Mouse (Mus musculus): ENCODE data around the gene Kcnk3. TPM values are rescaled to one million over a fixed set of nuclear protein-coding genes. Genes with fewer than 3 reads are reported as not detected.

Gene Kcnk3
- polyA plus RNA-seq, 1 experiment from 2014 or later: 28.9 TPM

- H3K9ac ChIP-seq: no peak overlapping the region
- no peaks in the 10 kb centered on the region for H3K9me3 ChIP-seq
- no peaks in the 10 kb centered on the region for H3K36me3 ChIP-seq
- 64% methylated on average over 1 of the region's 1 CpGs for WGBS
- no peak for ATAC-seq (ENCODE audit: extremely low read depth, insufficient number of reproducible peaks, low FRiP score, low TSS enrichment)
- no peaks in the 10 kb centered on the region for H3K27me3 ChIP-seq (replicated peaks)
- no peak overlapping the region for H3K4me2 ChIP-seq
- no peak overlapping the region for H3K27ac ChIP-seq (replicated peaks)
- H3K4me3 ChIP-seq: no peak overlapping the region
- H3K4me1 ChIP-seq: peaks cover 32% of the 10 kb centered on the region
These were observed 19.5 kb upstream of the Kcnk3 start for GRCm38 (mm10) chr5:30568479-30568878.

DNA sequence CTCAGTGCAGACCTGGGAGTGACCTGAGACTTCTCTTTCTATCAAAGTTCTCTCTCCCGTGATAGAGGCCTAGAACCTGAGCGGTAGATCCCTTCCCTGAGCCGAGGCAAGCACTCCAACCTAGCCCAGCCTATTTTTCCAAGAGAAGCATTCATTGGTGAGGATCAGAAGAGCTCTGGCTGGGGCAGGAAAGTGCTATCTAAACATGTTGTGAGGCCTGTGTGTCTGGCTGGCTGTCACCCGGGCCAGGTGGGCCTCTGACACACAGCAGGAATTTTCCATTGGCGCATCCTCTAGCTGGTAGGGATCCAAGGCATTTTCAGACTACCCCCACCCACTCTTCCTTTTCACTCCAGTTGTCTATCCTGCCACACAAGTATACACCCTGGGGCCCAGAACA lies 16.1 kb upstream of the Kcnk3 start:
- H3K27me3 ChIP-seq (replicated peaks): no peaks in the 10 kb centered on the region
- peak overlapping the region; percentile 88 for H3K27ac ChIP-seq (replicated peaks)

GRCm38 (mm10) chr5:30574367-30574766 lies 13.6 kb upstream of the Kcnk3 start:
- 62% methylated on average over 8 of the region's 8 CpGs for WGBS
- peak overlapping the region; percentile 60 for H3K27ac ChIP-seq (replicated peaks)
- H3K4me1 ChIP-seq: peaks cover 73% of the 10 kb centered on the region

More for the DNA sequence above, 16.1 kb upstream of the Kcnk3 start:
- ATAC-seq (ENCODE audit: extremely low read depth, insufficient number of reproducible peaks, low FRiP score, low TSS enrichment): peak; percentile 53; the same call in 1 of the 2 replicates
- H3K9ac ChIP-seq: no peak overlapping the region
- 18% methylated on average over 5 of the region's 5 CpGs for WGBS
- no peak overlapping the region for H3K4me3 ChIP-seq
- H3K4me1 ChIP-seq: peaks cover 50% of the 10 kb centered on the region
- H3K4me2 ChIP-seq: no peak overlapping the region
- 0 out of 2 replicates have a peak, but pooled peaks cover 3% of the 10 kb centered on the region for H3K9me3 ChIP-seq
- no peaks in the 10 kb centered on the region for H3K36me3 ChIP-seq

DNA sequence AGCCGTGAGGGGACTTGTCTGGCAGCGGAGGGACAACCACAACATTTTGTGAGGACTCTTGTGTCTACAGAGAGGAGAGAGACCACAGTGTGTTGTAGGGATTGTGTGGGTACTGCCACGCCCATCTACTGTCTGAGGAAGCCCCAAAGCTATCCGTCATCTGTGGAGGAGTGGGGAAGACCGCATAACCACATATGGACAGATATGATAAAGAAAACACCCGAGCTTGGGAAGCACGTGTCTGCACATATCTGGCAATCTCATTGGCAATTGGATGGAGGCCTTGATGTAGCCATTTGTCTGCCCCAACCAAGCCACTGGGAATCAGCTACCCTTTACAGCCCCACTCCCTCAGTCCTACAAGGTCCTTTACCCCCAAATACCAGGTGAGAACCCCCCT lies 11.7 kb upstream of the Kcnk3 start:
- WGBS: 65% methylated on average over 7 of the region's 7 CpGs
- peak overlapping the region; percentile 85; the same call in 1 of the 2 replicates for H3K27ac ChIP-seq (replicated peaks)

More at GRCm38 (mm10) chr5:30574367-30574766, 13.6 kb upstream of the Kcnk3 start:
- Histone ChIP-seq H3K9ac (no peak overlapping the region), H3K4me2 (no peak overlapping the region), H3K9me3 (0 out of 2 replicates have a peak, but pooled peaks cover 3% of the 10 kb centered on the region), H3K4me3 (no peak overlapping the region), H3K27me3 (replicated peaks) (no peaks in the 10 kb centered on the region), H3K36me3 (no peaks in the 10 kb centered on the region)
- ATAC-seq (ENCODE audit: extremely low read depth, insufficient number of reproducible peaks, low FRiP score, low TSS enrichment): no peak

DNA sequence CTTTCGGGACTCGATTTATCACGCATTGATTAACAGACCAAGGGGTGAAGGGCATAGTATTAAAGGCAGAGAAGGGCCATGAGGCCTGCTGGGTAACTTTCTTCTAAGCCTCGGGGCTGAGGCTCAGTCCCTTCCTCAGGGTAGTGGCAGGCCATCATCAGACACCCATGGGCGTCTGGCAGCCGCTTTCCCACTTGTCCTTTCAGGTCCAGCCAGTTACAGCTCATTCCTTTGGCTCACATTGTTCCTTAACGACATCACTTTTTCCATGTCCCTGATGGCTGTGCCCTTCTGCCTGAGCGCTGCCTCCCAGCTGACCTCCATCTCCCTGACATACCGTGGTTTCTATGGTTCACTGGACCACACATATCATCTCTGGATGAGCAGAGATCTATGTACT lies 10.7 kb upstream of the Kcnk3 start:
- no peak overlapping the region for H3K4me3 ChIP-seq
- no peaks in the 10 kb centered on the region for H3K27me3 ChIP-seq (replicated peaks)
- H3K9me3 ChIP-seq: 0 out of 2 replicates have a peak, but pooled peaks cover 3% of the 10 kb centered on the region
- no peak overlapping the region; the same call in 1 of the 2 replicates for H3K9ac ChIP-seq
- no peak overlapping the region for H3K4me2 ChIP-seq
- peaks cover 71% of the 10 kb centered on the region for H3K4me1 ChIP-seq
- peak overlapping the region; percentile 85 for H3K27ac ChIP-seq (replicated peaks)
- H3K36me3 ChIP-seq: no peaks in the 10 kb centered on the region
- no peak; the same call in 1 of the 2 replicates for ATAC-seq (ENCODE audit: extremely low read depth, insufficient number of reproducible peaks, low FRiP score, low TSS enrichment)
- WGBS: 35% methylated on average over 9 of the region's 9 CpGs

More for the DNA sequence above, 11.7 kb upstream of the Kcnk3 start:
- Histone ChIP-seq H3K36me3 (no peaks in the 10 kb centered on the region), H3K9ac (no peak overlapping the region), H3K4me2 (no peak overlapping the region), H3K9me3 (0 out of 2 replicates have a peak, but pooled peaks cover 3% of the 10 kb centered on the region), H3K4me3 (no peak overlapping the region), H3K4me1 (peaks cover 71% of the 10 kb centered on the region), H3K27me3 (replicated peaks) (no peaks in the 10 kb centered on the region)
- no peak for ATAC-seq (ENCODE audit: extremely low read depth, insufficient number of reproducible peaks, low FRiP score, low TSS enrichment)

GRCm38 (mm10) chr5:30577654-30578310 lies 10.2 kb upstream of the Kcnk3 start:
- H3K4me1 ChIP-seq: peaks cover 71% of the 10 kb centered on the region
- no peak for ATAC-seq (ENCODE audit: extremely low read depth, insufficient number of reproducible peaks, low FRiP score, low TSS enrichment)
- no peaks in the 10 kb centered on the region for H3K27me3 ChIP-seq (replicated peaks)
- 62% methylated on average over 12 of the region's 12 CpGs for WGBS
- 0 out of 2 replicates have a peak, but pooled peaks cover 3% of the 10 kb centered on the region for H3K9me3 ChIP-seq
- no peak overlapping the region for H3K4me3 ChIP-seq
- no peak overlapping the region for H3K4me2 ChIP-seq
- peak overlapping the region; percentile 85 for H3K27ac ChIP-seq (replicated peaks)
- peak overlapping the region; percentile 48 for H3K9ac ChIP-seq
- H3K36me3 ChIP-seq: no peaks in the 10 kb centered on the region

DNA sequence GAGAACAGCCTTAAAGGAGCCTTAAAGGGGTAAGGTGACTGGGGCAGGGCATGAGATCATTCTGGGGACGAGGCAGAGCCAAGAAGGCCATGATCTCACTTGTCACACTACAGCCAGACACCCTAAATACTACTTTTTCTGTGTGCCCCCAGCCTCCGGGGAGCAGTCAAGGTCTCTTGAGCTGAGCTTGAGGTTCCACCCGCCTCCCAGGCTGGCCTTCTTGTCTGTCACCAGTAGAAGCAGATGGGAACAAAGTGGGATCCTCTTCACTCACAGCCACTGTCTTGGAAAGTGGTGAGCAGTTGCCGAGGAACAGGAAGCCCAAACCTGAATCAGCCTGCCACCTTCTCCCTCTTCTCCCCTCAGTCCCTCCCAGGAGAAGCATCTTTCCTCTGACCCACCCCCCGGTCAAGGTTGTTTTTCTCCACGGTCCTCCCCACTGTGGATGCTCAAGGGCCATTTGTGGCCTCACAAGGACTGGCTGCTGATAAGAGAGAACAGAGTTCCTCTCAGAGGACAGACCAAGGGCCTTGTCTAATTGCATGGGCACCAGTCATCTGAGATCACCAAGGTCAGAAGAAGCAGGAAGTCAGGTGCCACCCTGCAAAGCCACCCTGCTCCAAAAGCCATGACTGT lies 9.4 kb upstream of the Kcnk3 start:
- Histone ChIP-seq H3K4me1 (peaks cover 72% of the 10 kb centered on the region), H3K36me3 (no peaks in the 10 kb centered on the region), H3K27ac (replicated peaks) (peak overlapping the region; percentile 85), H3K9me3 (0 out of 2 replicates have a peak, but pooled peaks cover 3% of the 10 kb centered on the region), H3K27me3 (replicated peaks) (0 out of 2 replicates have a peak, but pooled peaks cover under 1% of the 10 kb centered on the region), H3K9ac (peak overlapping the region; percentile 48; the same call in 1 of the 2 replicates), H3K4me2 (no peak overlapping the region), H3K4me3 (no peak overlapping the region)
- no peak for ATAC-seq (ENCODE audit: extremely low read depth, insufficient number of reproducible peaks, low FRiP score, low TSS enrichment)
- WGBS: 51% methylated on average over 6 of the region's 6 CpGs

DNA sequence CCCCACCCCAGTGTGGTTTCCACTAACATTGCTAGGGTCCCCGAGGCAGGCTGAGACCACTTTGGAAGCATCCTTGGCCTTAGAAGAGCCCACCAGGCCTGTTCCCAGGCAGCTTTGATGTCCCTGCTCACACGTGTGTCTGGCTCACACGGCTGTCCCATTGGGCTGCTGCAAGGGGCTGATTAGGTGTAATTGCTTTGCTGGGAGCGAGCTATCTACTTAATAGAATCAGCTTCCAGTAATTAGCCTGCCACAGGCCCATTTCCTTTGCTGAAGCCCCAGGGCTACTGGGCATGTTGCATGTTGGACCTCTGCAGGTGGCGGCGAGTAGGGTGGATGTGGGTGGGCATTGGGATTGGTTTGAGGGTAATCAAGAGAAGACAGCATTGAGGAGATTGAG lies 7.2 kb upstream of the Kcnk3 start:
- no peak overlapping the region for H3K9ac ChIP-seq
- H3K4me2 ChIP-seq: no peak overlapping the region
- WGBS: 60% methylated on average over 6 of the region's 6 CpGs
- ATAC-seq (ENCODE audit: extremely low read depth, insufficient number of reproducible peaks, low FRiP score, low TSS enrichment): no peak
- no peaks in the 10 kb centered on the region for H3K36me3 ChIP-seq
- no peaks in the 10 kb centered on the region for H3K9me3 ChIP-seq
- peaks cover 5% of the 10 kb centered on the region; the same call in 1 of the 2 replicates for H3K27me3 ChIP-seq (replicated peaks)
- H3K4me1 ChIP-seq: peaks cover 66% of the 10 kb centered on the region
- peak overlapping the region; percentile 28; the same call in 1 of the 2 replicates for H3K27ac ChIP-seq (replicated peaks)
- no peak overlapping the region for H3K4me3 ChIP-seq

DNA sequence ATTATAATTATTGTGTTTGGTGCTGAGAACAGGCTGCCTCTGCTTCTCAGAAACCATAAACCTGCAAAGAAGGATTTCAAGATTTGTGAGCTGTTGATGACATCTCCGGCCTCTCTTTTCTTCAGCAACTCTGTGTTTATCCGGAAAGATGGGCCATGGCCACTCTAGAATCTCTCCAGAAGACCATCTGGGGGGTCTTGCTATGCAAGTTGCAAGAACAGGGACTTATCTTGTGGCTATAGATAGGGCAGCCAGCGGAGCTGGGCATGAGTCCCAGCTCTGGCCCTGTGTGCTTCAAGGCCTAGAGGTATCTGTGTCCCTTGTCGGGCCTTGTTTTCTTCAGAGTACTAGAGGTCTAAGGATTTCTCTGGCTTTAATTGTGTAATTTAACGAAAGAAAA lies 6.0 kb upstream of the Kcnk3 start:
- Histone ChIP-seq H3K4me3 (no peak overlapping the region), H3K9ac (peak overlapping the region; percentile 54), H3K9me3 (no peaks in the 10 kb centered on the region), H3K4me1 (peaks cover 66% of the 10 kb centered on the region), H3K27me3 (replicated peaks) (peaks cover 5% of the 10 kb centered on the region; the same call in 1 of the 2 replicates), H3K27ac (replicated peaks) (peak overlapping the region; percentile 61), H3K4me2 (no peak overlapping the region), H3K36me3 (no peaks in the 10 kb centered on the region)
- ATAC-seq (ENCODE audit: extremely low read depth, insufficient number of reproducible peaks, low FRiP score, low TSS enrichment): no peak
- WGBS: 40% methylated on average over 5 of the region's 5 CpGs

DNA sequence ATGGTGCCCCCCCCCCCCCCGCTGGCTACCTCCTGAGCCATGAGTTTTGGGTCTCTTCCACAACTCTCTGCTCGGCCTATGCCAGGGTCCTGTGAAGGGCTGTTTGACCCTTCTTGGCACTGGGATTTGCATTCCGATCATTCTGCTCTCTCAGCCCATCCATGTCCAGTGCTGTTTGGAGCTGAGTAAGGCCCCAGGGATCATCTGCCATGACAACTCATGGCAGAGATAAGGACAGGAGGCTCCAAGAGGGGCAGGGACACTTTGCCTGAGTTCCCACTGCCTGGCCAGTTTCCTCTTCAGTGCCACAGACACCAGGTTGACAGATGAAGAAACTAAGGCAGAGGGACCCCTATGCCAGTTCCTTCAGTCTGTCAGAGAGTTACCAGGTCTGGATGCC lies 1.4 kb upstream of the Kcnk3 start:
- Histone ChIP-seq H3K9ac (no peak overlapping the region), H3K36me3 (no peaks in the 10 kb centered on the region), H3K9me3 (no peaks in the 10 kb centered on the region), H3K4me3 (no peak overlapping the region), H3K27me3 (replicated peaks) (peaks cover 31% of the 10 kb centered on the region), H3K27ac (replicated peaks) (peak overlapping the region; percentile 82), H3K4me2 (0 out of 2 replicates have a peak overlapping the region, but pooled peaks have one; percentile 3), H3K4me1 (peaks cover 73% of the 10 kb centered on the region)
- ATAC-seq (ENCODE audit: extremely low read depth, insufficient number of reproducible peaks, low FRiP score, low TSS enrichment): no peak
- 62% methylated on average over 3 of the region's 3 CpGs for WGBS

DNA sequence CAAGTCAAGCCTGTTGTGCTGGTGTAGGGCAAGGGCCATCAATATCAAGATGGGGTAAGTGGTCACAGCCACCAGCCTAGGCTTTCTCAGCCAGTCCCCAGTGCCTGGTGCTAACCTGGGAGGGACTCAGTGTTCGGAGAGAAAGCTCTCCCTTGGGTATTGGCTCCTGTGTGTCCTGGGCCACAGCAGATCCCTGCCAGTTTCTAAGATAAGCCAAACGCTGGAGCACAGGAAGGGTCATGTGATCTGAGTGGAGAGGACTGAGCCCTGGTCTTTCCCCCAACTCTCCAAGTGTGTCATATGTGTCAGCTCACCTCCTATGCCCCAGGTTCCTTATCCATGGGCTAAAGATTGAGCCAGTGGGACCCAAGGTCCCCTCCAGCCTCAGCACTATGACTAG lies 869 bp upstream of the Kcnk3 start:
- H3K4me1 ChIP-seq: peaks cover 73% of the 10 kb centered on the region
- H3K4me2 ChIP-seq: peak overlapping the region; percentile 94
- peak overlapping the region; percentile 82 for H3K27ac ChIP-seq (replicated peaks)
- no peaks in the 10 kb centered on the region for H3K9me3 ChIP-seq
- no peak for ATAC-seq (ENCODE audit: extremely low read depth, insufficient number of reproducible peaks, low FRiP score, low TSS enrichment)
- no peak overlapping the region; the same call in 1 of the 2 replicates for H3K9ac ChIP-seq
- no peaks in the 10 kb centered on the region for H3K36me3 ChIP-seq
- no peak overlapping the region for H3K4me3 ChIP-seq
- peaks cover 31% of the 10 kb centered on the region for H3K27me3 ChIP-seq (replicated peaks)
- 11% methylated on average over 2 of the region's 2 CpGs for WGBS
